Mouse (Mus musculus) heart, embryonic 11.5 days (tissue): ENCODE measurements around the gene Gm8369. TPM values are rescaled to one million over a fixed set of nuclear protein-coding genes. Genes with fewer than 3 reads are reported as not detected.
"Not testable (repeated sequence)": the region's sequence is repeated elsewhere in the genome, so short reads cannot be mapped to it uniquely, and the experiment has no call there.

ENCODE experiments used
- ATAC-seq: fragments of 200-750 bp; cut with Nextera tagmentation; replicated peaks from 2 replicates; pipeline ENCODE4 v1.8.0; 2017; ENCODE audit warnings: moderate library complexity; ENCODE audit not compliant: insufficient number of reproducible peaks, low FRiP score, low TSS enrichment
- H3K27ac ChIP-seq: fragments of 300-500 bp; sonication (generic); 2 replicates; pipeline ENCODE4 v1.5.1; 2014; ENCODE audit warnings: mild to moderate bottlenecking, low read depth, low read length
- H3K27me3 ChIP-seq: fragments of 300-500 bp; sonication (generic); 2 replicates; pipeline ENCODE4 v1.6.1; 2014; ENCODE audit warnings: mild to moderate bottlenecking, low read length, mixed read lengths; ENCODE audit not compliant: control insufficient read depth, insufficient read depth
- H3K36me3 ChIP-seq: fragments of 300-500 bp; sonication (generic); 2 replicates; pipeline ENCODE4 v1.6.1; 2014; ENCODE audit warnings: mild to moderate bottlenecking, low read length, moderate library complexity, mixed read lengths; ENCODE audit not compliant: control insufficient read depth, insufficient read depth
- H3K4me1 ChIP-seq: fragments of 300-500 bp; sonication (generic); 2 replicates; pipeline ENCODE4 v1.6.1; 2014; ENCODE audit warnings: low read length; ENCODE audit not compliant: control insufficient read depth, insufficient read depth
- H3K4me2 ChIP-seq: fragments of 300-500 bp; sonication (generic); 2 replicates; pipeline ENCODE4 v1.6.1; 2014; ENCODE audit warnings: mild to moderate bottlenecking, moderate library complexity
- H3K4me3 ChIP-seq: fragments of 300-500 bp; sonication (generic); 2 replicates; pipeline ENCODE4 v1.5.1; 2014; ENCODE audit warnings: low read depth, low read length
- H3K9ac ChIP-seq: fragments of 300-500 bp; sonication (generic); 2 replicates; pipeline ENCODE4 v1.6.1; 2014; ENCODE audit warnings: mild to moderate bottlenecking, low read depth, low read length, moderate library complexity
- H3K9me3 ChIP-seq: fragments of 300-500 bp; sonication (generic); replicated peaks from 2 replicates; pipeline ENCODE4 v1.6.1; 2016; ENCODE audit warnings: low read length; ENCODE audit not compliant: control insufficient read depth
- WGBS: fragments of 180-500 bp; shearing (Covaris S2); extraction: QIAGEN DNeasy Blood & Tissue Kit; methylation state at CpG from one replicate; pipeline ENCODE4 v1.1.7; 2014; ENCODE audit not compliant: insufficient replicate concordance; 5-methylcytosine and 5-hydroxymethylcytosine counted together
- polyA plus RNA-seq: library from polyadenylated mRNA; unstranded; fragments of >200 nt; fragmentation: Nextera tagmentation; extraction: Ambion mirVana; gene quantifications from 2 replicates; pipeline ENCODE4 v1.2.1, GENCODE M21; 2014

Gene Gm8369
- polyA plus RNA-seq, 1 experiment from 2014 or later = not detected

GRCm38 (mm10) chr19:11518356-11518755 is 32.6 kb downstream of the Gm8369 start:
- not testable (repeated sequence) for H3K36me3 ChIP-seq, H3K27me3 ChIP-seq, ATAC-seq, H3K9ac ChIP-seq, H3K27ac ChIP-seq, H3K4me2 ChIP-seq, H3K4me1 ChIP-seq, H3K9me3 ChIP-seq, H3K4me3 ChIP-seq
- 61% methylated on average over 2 of the region's 2 CpGs for WGBS

- Histone ChIP-seq H3K36me3 (no peaks in the 10 kb centered on the region), H3K4me3 (no peak overlapping the region), H3K4me2 (no peak overlapping the region), H3K9ac (no peak overlapping the region), H3K4me1 (no peaks in the 10 kb centered on the region), H3K9me3 (no peaks in the 10 kb centered on the region), H3K27me3 (no peaks in the 10 kb centered on the region), H3K27ac (no peak overlapping the region)
- no peak for ATAC-seq
- 75% methylated on average over 3 of the region's 3 CpGs for WGBS
Measured at GRCm38 (mm10) chr19:11520146-11520545, 34.4 kb downstream of the Gm8369 start.

- Histone ChIP-seq H3K4me1 (no peaks in the 10 kb centered on the region), H3K4me3 (no peak overlapping the region), H3K9ac (no peak overlapping the region), H3K36me3 (no peaks in the 10 kb centered on the region), H3K27ac (no peak overlapping the region), H3K27me3 (no peaks in the 10 kb centered on the region), H3K9me3 (no peaks in the 10 kb centered on the region), H3K4me2 (no peak overlapping the region)
- 79% methylated on average over 1 of the region's 1 CpGs for WGBS
- ATAC-seq = no peak
Measured at GRCm38 (mm10) chr19:11533421-11533820, 47.7 kb downstream of the Gm8369 start.

- WGBS = 54% methylated on average over 2 of the region's 2 CpGs
- ATAC-seq = no peak
- Histone ChIP-seq H3K4me3 (no peak overlapping the region), H3K9me3 (no peaks in the 10 kb centered on the region), H3K4me2 (no peak overlapping the region), H3K4me1 (no peaks in the 10 kb centered on the region), H3K9ac (no peak overlapping the region), H3K36me3 (no peaks in the 10 kb centered on the region), H3K27ac (no peak overlapping the region), H3K27me3 (no peaks in the 10 kb centered on the region)
Measured at GRCm38 (mm10) chr19:11533888-11534445, 48.2 kb downstream of the Gm8369 start.

- no peaks in the 10 kb centered on the region for H3K9me3 ChIP-seq
- no peak within 1 kb of the TSS for H3K9ac ChIP-seq
- H3K27ac ChIP-seq = no peak within 1 kb of the TSS
- H3K36me3 ChIP-seq = no peaks in the 10 kb centered on the region
- no peak for ATAC-seq
- WGBS = 10% methylated on average over 7 of the region's 7 CpGs
- no peak within 1 kb of the TSS for H3K4me3 ChIP-seq
- H3K4me2 ChIP-seq = no peak within 1 kb of the TSS
- no peaks in the 10 kb centered on the region for H3K4me1 ChIP-seq
- no peaks in the 10 kb centered on the region for H3K27me3 ChIP-seq
Measured at GRCm38 (mm10) chr19:11536593-11536992, 50.9 kb downstream of the Gm8369 start, which contains the start of gene Ms4a4d. Ms4a4d (plus strand) TSS chr19:11536801.

- H3K4me1 ChIP-seq = no peaks in the 10 kb centered on the region
- H3K27ac ChIP-seq = no peak overlapping the region
- no peaks in the 10 kb centered on the region for H3K9me3 ChIP-seq
- H3K27me3 ChIP-seq = no peaks in the 10 kb centered on the region
- H3K4me3 ChIP-seq = no peak overlapping the region
- 14% methylated on average over 2 of the region's 2 CpGs for WGBS
- H3K9ac ChIP-seq = no peak overlapping the region
- H3K36me3 ChIP-seq = no peaks in the 10 kb centered on the region
- ATAC-seq = no peak
- H3K4me2 ChIP-seq = no peak overlapping the region
Measured at GRCm38 (mm10) chr19:11537336-11537735, 51.6 kb downstream of the Gm8369 start.

GRCm38 (mm10) chr19:11540166-11540821 is 54.6 kb downstream of the Gm8369 start:
- ATAC-seq, H3K9me3 ChIP-seq, H3K36me3 ChIP-seq, H3K27me3 ChIP-seq, H3K4me2 ChIP-seq, H3K27ac ChIP-seq, H3K4me3 ChIP-seq, H3K9ac ChIP-seq, H3K4me1 ChIP-seq: not testable (repeated sequence)
- 80% methylated on average over 1 of the region's 1 CpGs for WGBS

GRCm38 (mm10) chr19:11544383-11544782 is 58.6 kb downstream of the Gm8369 start:
- not testable (repeated sequence) for H3K9ac ChIP-seq, H3K4me1 ChIP-seq, H3K27me3 ChIP-seq, H3K36me3 ChIP-seq, ATAC-seq, H3K4me3 ChIP-seq, H3K27ac ChIP-seq, H3K9me3 ChIP-seq, H3K4me2 ChIP-seq
- 81% methylated on average over 2 of the region's 2 CpGs for WGBS

GRCm38 (mm10) chr19:11547911-11548310 is 62.2 kb downstream of the Gm8369 start:
- no peaks in the 10 kb centered on the region for H3K4me1 ChIP-seq
- no peak overlapping the region for H3K4me2 ChIP-seq
- no peaks in the 10 kb centered on the region for H3K36me3 ChIP-seq
- no peak overlapping the region for H3K9ac ChIP-seq
- no peak overlapping the region for H3K27ac ChIP-seq
- ATAC-seq = no peak
- no peaks in the 10 kb centered on the region for H3K9me3 ChIP-seq
- H3K27me3 ChIP-seq = no peaks in the 10 kb centered on the region
- no peak overlapping the region for H3K4me3 ChIP-seq
